Mouse (Mus musculus): Measurements from ENCODE around the gene Olfr342. TPM values are rescaled to one million over a fixed set of nuclear protein-coding genes. Genes with fewer than 3 reads are reported as not detected.

The Olfr342 gene
- polyA plus RNA-seq (2012; rRNA removed): not detected in 2 replicates

DNA sequence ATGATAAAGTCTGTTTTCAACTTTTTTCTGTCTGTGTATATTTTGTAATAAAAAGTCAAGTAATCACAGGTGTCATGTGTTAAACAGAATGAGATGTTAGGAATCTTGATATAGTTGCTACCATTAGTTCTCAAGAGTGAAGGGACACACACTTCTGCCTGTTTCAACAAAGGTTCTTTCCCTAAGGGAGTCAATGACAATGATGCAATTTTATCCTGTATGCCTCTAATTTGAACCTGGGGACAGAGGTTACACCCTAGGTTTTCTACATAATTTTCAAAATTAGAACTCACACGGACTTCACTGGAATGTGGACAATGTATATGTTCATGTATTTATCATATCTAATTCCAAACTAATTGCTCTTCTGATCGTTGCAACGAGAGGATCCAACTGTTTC is at the start of gene Olfr342:
Olfr342 (plus strand) TSS at position 301 of the 400 bp plus-strand sequence.

DNA sequence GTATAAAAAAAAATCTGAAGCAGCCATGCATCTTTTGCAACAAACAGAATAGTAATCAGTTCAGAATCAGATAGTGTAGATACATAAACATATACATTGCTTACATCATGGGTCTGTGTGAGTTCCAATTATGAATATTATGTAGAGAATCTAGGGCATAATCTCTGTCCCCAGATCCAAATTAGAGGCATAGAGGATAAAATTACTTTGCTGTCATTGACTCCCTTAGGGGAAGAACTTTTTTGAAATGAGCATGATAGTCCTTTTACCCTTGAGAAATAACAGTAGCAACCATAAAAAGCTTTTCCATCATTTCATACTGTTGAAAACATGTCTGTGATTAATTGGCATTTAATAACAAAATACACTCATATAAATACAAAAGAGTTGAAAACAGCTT is 42.4 kb upstream of the Olfr342 start, which contains the start of gene Olfr341:
Olfr341 (minus strand) TSS at position 101 of the 400 bp plus-strand sequence.

GRCm38 (mm10) chr2:36566362-36566761 is 41.6 kb downstream of the Olfr342 start, which contains the start of gene Olfr344:
Gene Olfr344 (plus strand): TSS chr2:36566662.

Other genes with a start within 250 kb of the Olfr342 start
- not detected in 2 replicates for gene Olfr338, start 151.5 kb upstream of the Olfr342 start, polyA plus RNA-seq (2012; rRNA removed)
- gene Olfr339, start 106.1 kb upstream of the Olfr342 start, polyA plus RNA-seq (2012; rRNA removed): not detected in 2 replicates
- not detected in 2 replicates for gene Olfr340, start 72.4 kb upstream of the Olfr342 start, polyA plus RNA-seq (2012; rRNA removed)
- not detected in 2 replicates for gene Olfr341, start 42.5 kb upstream of the Olfr342 start, polyA plus RNA-seq (2012; rRNA removed)
- not detected in 2 replicates for gene Olfr344, start 41.7 kb downstream of the Olfr342 start, polyA plus RNA-seq (2012; rRNA removed)
- not detected in 2 replicates for gene Olfr345, start 115.0 kb downstream of the Olfr342 start, polyA plus RNA-seq (2012; rRNA removed)
- gene Olfr346, start 160.8 kb downstream of the Olfr342 start, polyA plus RNA-seq (2012; rRNA removed): not detected in 2 replicates
- not detected in 2 replicates for gene Olfr347, start 206.9 kb downstream of the Olfr342 start, polyA plus RNA-seq (2012; rRNA removed)

All from central nervous system, embryonic 11.5 days (tissue).